Mouse (Mus musculus): ENCODE data around the gene Tbc1d7.

GRCm38 (mm10) chr13:43199282-43199681 is 28.0 kb upstream of the Tbc1d7 start:
- no peak for TF ChIP-seq CTCF (IDR thresholded peaks at IDR 0.05; ENCODE audit: extremely low read depth, insufficient read depth, insufficient read length, insufficient replicate concordance)
- TF ChIP-seq POLR2A (IDR thresholded peaks at IDR 0.05; ENCODE audit: low read depth, low read length), result no peak

Measured in spleen, adult 2 months (tissue).